9 mouse cellular contexts compared by ENCODE assay signal in the genomic region with DNA sequence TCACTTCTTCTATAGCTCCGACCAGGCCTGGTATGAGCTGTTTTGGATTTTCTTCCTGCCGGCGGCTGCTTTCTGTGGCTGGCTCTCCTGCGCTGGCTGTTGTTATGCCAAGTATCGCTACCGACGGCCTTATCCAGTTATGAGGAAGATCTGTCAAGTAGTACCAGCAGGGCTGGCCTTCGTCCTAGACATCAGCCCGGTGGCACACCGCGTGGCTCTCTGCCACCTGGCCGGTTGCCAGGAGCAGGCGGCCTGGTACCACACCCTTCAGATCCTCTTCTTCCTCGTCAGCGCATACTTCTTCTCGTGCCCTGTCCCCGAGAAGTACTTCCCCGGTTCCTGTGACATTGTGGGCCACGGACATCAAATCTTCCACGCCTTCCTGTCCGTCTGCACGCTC. TPM values are rescaled to one million over a fixed set of nuclear protein-coding genes. Genes with fewer than 3 reads are reported as not detected.
DNase-seq lines count a peak whose midpoint lies in the region; ATAC-seq and TF ChIP-seq lines count a peak whose summit lies in the region.
"Had no signal": no experiment of that assay in that cellular context is flagged by ENCODE, and none has a peak within 500 bp of the region (broad histone marks: within the 10 kb centered on the region; RNA-seq: fewer than 3 reads in every experiment).

No protein-coding gene starts in this region.

- peaks cover 6% of the 10 kb centered on the region for H3K36me3 ChIP-seq in E14TG2a.4 (ENCODE audit: insufficient read depth, low read length)
- peaks cover 11% of the 10 kb centered on the region for H3K36me3 ChIP-seq in heart, embryonic 13.5 days

- no peak for TF ChIP-seq POLR2A in brain, embryonic 14.5 days (IDR thresholded peaks at IDR 0.05; ENCODE audit: borderline replicate concordance, extremely low read depth, insufficient read depth, insufficient read length, poor library complexity, severe bottlenecking)

- no peaks in the 10 kb centered on the region for H3K9me3 ChIP-seq in E14TG2a.4 (ENCODE audit: low read length)
- no peaks in the 10 kb centered on the region for H3K9me3 ChIP-seq in heart, embryonic 13.5 days
- H3K9me3 ChIP-seq: limb, embryonic 12.5 days had no signal

- ATAC-seq in heart, embryonic 13.5 days (ENCODE audit: extremely low read depth, insufficient number of reproducible peaks, low FRiP score, low TSS enrichment) = peak; percentile 23; the same call in 1 of the 2 replicates

- peak; percentile 18 for DNase-seq in gastrocnemius, postnatal 10 days
- no peak for DNase-seq in gastrocnemius, postnatal 36 days
- peak; percentile 67 for DNase-seq in brain, embryonic 14.5 days (ENCODE audit: low read depth)
- DNase-seq in urinary bladder, adult 2 months (ENCODE audit: low spot score) = no peak
- no peak for DNase-seq in layer of hippocampus, postnatal 25 days (ENCODE audit: extremely low spot score in 1 of 2, low spot score in 1 of 2)
- no peak for DNase-seq in right cerebral cortex, postnatal 4 days

- H3K27me3 ChIP-seq in E14TG2a.4 (ENCODE audit: insufficient read depth, low read length) = peaks cover 19% of the 10 kb centered on the region
- H3K27me3 ChIP-seq in heart, embryonic 13.5 days (replicated peaks) = no peaks in the 10 kb centered on the region
- H3K27me3 ChIP-seq: limb, embryonic 12.5 days had no signal

- 60% methylated on average over 22 of the region's 22 CpGs for WGBS in heart, embryonic 13.5 days

- H3K4me1 ChIP-seq in E14TG2a.4 (replicated peaks; ENCODE audit: low read depth, low read length) = peaks cover 13% of the 10 kb centered on the region
- H3K4me1 ChIP-seq in heart, embryonic 13.5 days = peaks cover 6% of the 10 kb centered on the region; the same call in 1 of the 2 replicates
- H3K4me1 ChIP-seq: limb, embryonic 12.5 days had no signal

- peak overlapping the region; percentile 61 for H3K4me3 ChIP-seq in E14TG2a.4 (replicated peaks; ENCODE audit: low read length)
- H3K4me3 ChIP-seq in heart, embryonic 13.5 days = no peak overlapping the region
- H3K4me3 ChIP-seq: limb, embryonic 12.5 days had no signal

- no peak for TF ChIP-seq CTCF in E14TG2a.4 (conservative IDR thresholded peaks at IDR 0.05; ENCODE audit: low read length)
- TF ChIP-seq CTCF in brain, embryonic 14.5 days (IDR thresholded peaks at IDR 0.05; ENCODE audit: borderline replicate concordance, extremely low read depth, insufficient read depth, insufficient read length) = no peak

- no peak overlapping the region for H3K27ac ChIP-seq in heart, embryonic 13.5 days (replicated peaks)
- H3K27ac ChIP-seq: limb, embryonic 12.5 days had no signal

- intact Hi-C loops in gastrocnemius, postnatal 36 days (cut with DNase I) = loop anchor here (5.0 kb wide), 1 partner anchor 67 kb away; no protein-coding TSS in a partner anchor

- H3K4me2 ChIP-seq in heart, embryonic 13.5 days = no peak overlapping the region
- H3K4me2 ChIP-seq: limb, embryonic 12.5 days had no signal

- H3K9ac ChIP-seq in heart, embryonic 13.5 days = no peak overlapping the region
- H3K9ac ChIP-seq: limb, embryonic 12.5 days had no signal

RNA-seq across cellular contexts. Expression of a gene that starts 16.3 kb away (rescaled TPM):
- 1 to 10 TPM in 1 of 2 experiments, under 1 TPM in 1; 0.96 to 1.5 TPM for total RNA-seq in gastrocnemius, postnatal 10 days (2021)
- under 1 TPM; 0.36 to 0.81 TPM for total RNA-seq in gastrocnemius, postnatal 36 days (2021)
- 2.3 and 2.7 TPM in 2 replicates for polyA plus RNA-seq in brain, embryonic 14.5 days (2012; rRNA removed)
- polyA plus RNA-seq in heart, embryonic 13.5 days (2015; fragmentation: Nextera tagmentation; extraction: Ambion mirVana) = 1.6 and 1.7 TPM in 2 replicates
- 3.2 and 4.4 TPM in 2 replicates for polyA plus RNA-seq in urinary bladder, adult 2 months (2012; rRNA removed)
- total RNA-seq in layer of hippocampus, postnatal 25 days (2021) = 1 to 10 TPM; 1.2 to 1.4 TPM

RNA-seq across cellular contexts. Expression of a gene that starts 44.7 kb away (rescaled TPM):
- 1 to 10 TPM; 2.0 to 2.2 TPM for total RNA-seq in gastrocnemius, postnatal 10 days (2021)
- total RNA-seq in gastrocnemius, postnatal 36 days (2021) = under 1 TPM; 0.71 to 0.72 TPM
- polyA plus RNA-seq in brain, embryonic 14.5 days (2012; rRNA removed) = 22.8 and 30.7 TPM in 2 replicates
- polyA plus RNA-seq in heart, embryonic 13.5 days (2015; fragmentation: Nextera tagmentation; extraction: Ambion mirVana) = 3.0 and 3.3 TPM in 2 replicates
- 9.5 and 10.4 TPM in 2 replicates for polyA plus RNA-seq in urinary bladder, adult 2 months (2012; rRNA removed)
- total RNA-seq in layer of hippocampus, postnatal 25 days (2021) = 100 to 1,000 TPM; 110 to 153 TPM

Comparison
In these comparisons a context has a peak if more than half of its experiments do, and no peak if none do; other contexts are left out.
1. DNase-seq: peak in gastrocnemius, postnatal 10 days (single experiment) and brain, embryonic 14.5 days (single experiment); none in gastrocnemius, postnatal 36 days (0 of 2), urinary bladder, adult 2 months (single experiment), layer of hippocampus, postnatal 25 days (0 of 2) and right cerebral cortex, postnatal 4 days (single experiment).
2. RNA of a gene that starts 44.7 kb away (total RNA-seq): 110 to 153 TPM in layer of hippocampus, postnatal 25 days; 2.0 to 2.2 TPM in gastrocnemius, postnatal 10 days and 0.71 to 0.72 TPM in gastrocnemius, postnatal 36 days; every median in the first group is over 10 times any median in the second.